8 mouse cellular contexts compared by ENCODE assay signal in genomic region chr15:31297777-31298137, GRCm38 (mm10).
DNase-seq lines count a peak whose midpoint lies in the region; ATAC-seq and TF ChIP-seq lines count a peak whose summit lies in the region.
"Had no signal": no experiment of that assay in that cellular context is flagged by ENCODE, and none has a peak within 500 bp of the region (broad histone marks: within the 10 kb centered on the region; RNA-seq: fewer than 3 reads in every experiment).

No protein-coding gene starts in this region.

- no peak overlapping the region for H3K27ac ChIP-seq in forebrain, embryonic 12.5 days
- no peak overlapping the region for H3K27ac ChIP-seq in limb, embryonic 12.5 days
- no peak overlapping the region for H3K27ac ChIP-seq in stomach, embryonic 15.5 days
- H3K27ac ChIP-seq in cerebellum, adult 2 months (ENCODE audit: insufficient read depth, low read length), result no peak overlapping the region
- H3K27ac ChIP-seq: liver, embryonic 12.5 days had no signal

- 20% methylated on average over 13 of the region's 13 CpGs for WGBS in forebrain, embryonic 12.5 days
- 25% methylated on average over 13 of the region's 13 CpGs for WGBS in limb, embryonic 12.5 days
- WGBS in stomach, embryonic 15.5 days, result 27% methylated on average over 13 of the region's 13 CpGs
- WGBS in cerebellum, adult 2 months, result 20% methylated on average over 13 of the region's 13 CpGs

- TF ChIP-seq POLR2A in cerebellum, adult 2 months (IDR thresholded peaks at IDR 0.05; ENCODE audit: borderline replicate concordance, insufficient read depth, low read length), result no peak

- peak; percentile 32 to 52 for DNase-seq in kidney, postnatal 4 days
- no peak for DNase-seq in kidney, postnatal 36 days
- DNase-seq in spleen, postnatal 14 days (ENCODE audit: low spot score in 2 of 2), result no peak
- no peak for DNase-seq in cerebellum, adult 2 months

- H3K4me3 ChIP-seq in forebrain, embryonic 12.5 days (replicated peaks), result peak overlapping the region; percentile 31
- H3K4me3 ChIP-seq in limb, embryonic 12.5 days (replicated peaks), result peak overlapping the region; percentile 29
- H3K4me3 ChIP-seq in stomach, embryonic 15.5 days (replicated peaks), result peak overlapping the region; percentile 7; the same call in 1 of the 2 replicates
- H3K4me3 ChIP-seq in cerebellum, adult 2 months (replicated peaks; ENCODE audit: insufficient read depth, low read depth, low read length), result no peak overlapping the region
- H3K4me3 ChIP-seq: liver, embryonic 12.5 days had no signal

- H3K36me3 ChIP-seq in forebrain, embryonic 12.5 days (replicated peaks), result no peaks in the 10 kb centered on the region
- no peaks in the 10 kb centered on the region for H3K36me3 ChIP-seq in limb, embryonic 12.5 days
- H3K36me3 ChIP-seq in stomach, embryonic 15.5 days, result no peaks in the 10 kb centered on the region
- H3K36me3 ChIP-seq: liver, embryonic 12.5 days had no signal

- H3K4me1 ChIP-seq in forebrain, embryonic 12.5 days, result peaks cover 19% of the 10 kb centered on the region
- H3K4me1 ChIP-seq in limb, embryonic 12.5 days (replicated peaks), result peaks cover 21% of the 10 kb centered on the region
- peaks cover 7% of the 10 kb centered on the region; the same call in 1 of the 2 replicates for H3K4me1 ChIP-seq in stomach, embryonic 15.5 days
- no peaks in the 10 kb centered on the region; the same call in 1 of the 2 replicates for H3K4me1 ChIP-seq in cerebellum, adult 2 months (ENCODE audit: control insufficient read depth, insufficient read depth, low read length)

- TF ChIP-seq CTCF in cerebellum, adult 2 months (IDR thresholded peaks at IDR 0.05; ENCODE audit: borderline replicate concordance, insufficient read depth, low read depth, low read length), result no peak

- no peak overlapping the region for H3K9ac ChIP-seq in forebrain, embryonic 12.5 days
- no peak overlapping the region; the same call in 1 of the 2 replicates for H3K9ac ChIP-seq in limb, embryonic 12.5 days (replicated peaks)
- H3K9ac ChIP-seq in stomach, embryonic 15.5 days, result no peak overlapping the region
- H3K9ac ChIP-seq: liver, embryonic 12.5 days had no signal

- H3K9me3 ChIP-seq in forebrain, embryonic 12.5 days, result no peaks in the 10 kb centered on the region
- H3K9me3 ChIP-seq in limb, embryonic 12.5 days, result no peaks in the 10 kb centered on the region
- no peaks in the 10 kb centered on the region for H3K9me3 ChIP-seq in stomach, embryonic 15.5 days
- H3K9me3 ChIP-seq: liver, embryonic 12.5 days had no signal

- no peak for ATAC-seq in forebrain, embryonic 12.5 days (ENCODE audit: low FRiP score)
- ATAC-seq in limb, embryonic 12.5 days (ENCODE audit: insufficient number of reproducible peaks, insufficient read depth, low FRiP score, low TSS enrichment, low read depth), result no peak
- no peak for ATAC-seq in stomach, embryonic 15.5 days (ENCODE audit: insufficient read depth, low FRiP score, low read depth)
- ATAC-seq: liver, embryonic 12.5 days had no signal

- peaks cover 53% of the 10 kb centered on the region for H3K27me3 ChIP-seq in forebrain, embryonic 12.5 days
- peaks cover 52% of the 10 kb centered on the region for H3K27me3 ChIP-seq in limb, embryonic 12.5 days
- peaks cover 35% of the 10 kb centered on the region for H3K27me3 ChIP-seq in stomach, embryonic 15.5 days (replicated peaks)
- H3K27me3 ChIP-seq in cerebellum, adult 2 months (ENCODE audit: control insufficient read depth, insufficient read depth, low read length), result no peaks in the 10 kb centered on the region

- H3K4me2 ChIP-seq in forebrain, embryonic 12.5 days, result peak overlapping the region; percentile 53
- peak overlapping the region; percentile 52 for H3K4me2 ChIP-seq in limb, embryonic 12.5 days
- peak overlapping the region; percentile 32 for H3K4me2 ChIP-seq in stomach, embryonic 15.5 days

Comparison
In these comparisons a context has a peak if more than half of its experiments do, and no peak if none do; other contexts are left out.
1. DNase-seq: peak in kidney, postnatal 4 days (2 of 2); none in kidney, postnatal 36 days (0 of 2), spleen, postnatal 14 days (0 of 2) and cerebellum, adult 2 months (0 of 2).
2. Peak in every context shown above with its lines, with median percentiles within 50 percentile points of each other: H3K4me2 ChIP-seq.